Mouse (Mus musculus): ENCODE results near the gene Abi1.
"Not testable (repeated sequence)": the region's sequence is repeated elsewhere in the genome, so short reads cannot be mapped to it uniquely, and the experiment has no call there.

The Abi1 gene

DNA sequence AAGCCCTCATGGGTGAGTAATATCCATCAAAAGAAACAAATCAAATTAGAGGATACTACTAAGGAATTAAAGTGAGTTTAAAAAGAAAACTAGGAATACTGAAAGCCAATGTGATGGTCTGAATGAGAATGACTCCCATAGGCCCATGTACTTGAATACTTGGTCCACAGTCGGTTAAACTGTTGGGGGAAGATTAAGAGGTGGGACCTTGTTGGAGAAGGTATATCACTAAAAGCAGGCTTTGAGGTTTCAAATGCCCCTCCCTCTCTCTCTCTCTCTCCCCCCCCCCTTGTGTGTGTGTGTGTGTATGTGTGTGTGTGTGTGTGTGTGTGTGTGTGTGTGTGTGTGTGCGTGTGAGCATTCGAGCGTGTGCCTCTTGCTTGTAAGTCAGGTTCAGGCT is 9.4 kb downstream of the Abi1 start:
- DNase-seq (ENCODE audit: low spot score) = no peak

DNA sequence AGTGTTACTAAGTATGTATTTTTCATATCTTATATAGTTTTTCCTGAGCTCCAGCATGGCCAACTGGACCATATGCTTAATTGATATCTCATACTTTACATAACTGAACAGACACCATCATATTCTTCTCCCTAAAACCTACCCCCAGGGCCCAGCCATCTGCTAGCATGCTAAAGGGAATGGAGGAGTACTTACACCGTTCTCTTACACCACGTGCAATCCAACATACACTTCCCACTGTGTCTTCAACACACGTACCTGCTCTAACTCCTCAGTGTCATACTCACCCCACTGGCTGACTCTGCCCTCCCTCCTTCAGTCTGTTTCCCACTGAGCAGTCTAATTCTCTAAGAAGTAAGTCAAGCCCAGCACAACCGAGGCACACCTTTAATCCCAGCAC is 11.2 kb downstream of the Abi1 start:
- DNase-seq (ENCODE audit: low spot score) = no peak

DNA sequence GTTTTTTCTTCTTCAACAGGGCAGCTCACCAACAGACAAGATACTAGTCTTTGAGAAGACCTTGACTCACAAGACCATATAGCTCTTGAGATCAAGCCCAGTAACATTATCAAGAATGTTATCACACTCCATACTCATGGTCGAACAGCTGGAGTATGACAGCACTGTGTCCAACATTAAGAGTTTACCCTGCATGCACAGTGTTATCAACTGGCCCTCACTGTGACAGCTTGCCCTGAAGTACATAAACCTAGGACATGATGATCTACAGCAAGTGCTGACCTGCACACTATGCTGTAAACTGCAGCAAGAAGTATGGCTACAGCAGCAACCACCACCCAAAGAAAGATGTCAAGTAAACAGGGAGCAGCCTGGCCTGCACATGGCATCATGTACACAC is 13.7 kb downstream of the Abi1 start:
- no peak for DNase-seq (ENCODE audit: low spot score)

DNA sequence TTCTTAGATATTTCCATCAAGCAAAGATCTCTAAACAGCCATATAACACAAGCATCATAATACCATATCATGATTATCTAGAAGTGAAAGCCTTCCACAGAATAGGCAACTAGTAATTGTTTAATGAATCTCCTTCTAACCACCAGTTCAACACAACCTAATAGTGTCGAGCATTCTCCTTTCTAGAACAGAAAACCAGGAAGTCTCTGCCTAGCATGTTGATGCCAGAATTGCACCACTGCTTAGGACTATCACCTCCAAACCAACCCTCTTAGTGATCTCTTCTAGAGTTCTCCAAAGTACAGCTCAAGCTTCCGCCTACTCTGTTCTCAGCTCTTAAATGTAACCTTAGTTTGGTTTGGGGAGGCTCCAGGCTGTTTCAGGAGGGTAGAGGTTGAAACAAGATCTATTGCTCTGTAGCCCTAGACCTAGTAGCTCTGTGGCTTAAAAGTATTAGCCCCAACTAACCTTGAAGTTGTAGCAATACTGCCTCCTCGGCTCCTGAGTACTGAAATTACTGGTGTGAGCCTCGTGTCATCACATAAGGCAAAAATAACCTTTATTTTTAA is 16.2 kb downstream of the Abi1 start:
- no peak for DNase-seq (ENCODE audit: low spot score)

DNA sequence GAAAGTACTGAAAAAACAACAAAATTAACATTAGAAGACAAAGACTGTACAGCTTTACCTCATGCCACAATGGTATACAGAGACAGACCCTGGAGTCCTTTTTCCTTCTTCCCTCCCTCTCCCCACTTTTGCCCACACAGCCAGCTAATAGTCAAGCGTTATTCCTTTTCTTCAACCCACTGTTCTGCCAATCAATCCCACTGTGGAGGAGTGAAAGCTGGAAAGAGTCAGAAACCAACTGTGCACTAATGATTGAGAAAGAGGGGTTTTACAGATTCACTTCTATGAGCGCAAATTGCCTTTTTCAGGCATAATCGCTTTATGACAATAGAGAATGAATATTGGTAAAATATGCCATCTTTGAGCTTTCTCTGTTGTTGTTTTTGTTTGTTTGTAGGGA is 17.0 kb downstream of the Abi1 start:
- no peak for DNase-seq (ENCODE audit: low spot score)

DNA sequence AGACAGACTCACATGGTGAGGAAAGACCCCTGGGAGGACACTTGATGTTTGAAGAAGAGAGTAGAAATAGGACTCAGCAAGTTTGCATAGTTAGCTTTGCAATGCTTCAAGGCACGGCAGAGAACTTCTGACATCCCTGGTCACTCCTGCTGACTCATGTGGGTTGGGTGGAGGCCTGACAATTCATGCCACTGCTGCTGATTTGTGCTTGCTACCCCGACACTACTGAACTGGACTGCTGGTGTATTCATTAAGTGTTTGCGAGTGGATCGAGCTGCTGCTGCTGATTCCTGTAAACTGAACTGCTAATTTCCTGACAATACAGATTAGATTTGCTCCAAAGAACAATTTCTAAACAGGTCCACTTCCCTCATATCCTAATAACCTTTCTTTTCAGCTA is 18.3 kb downstream of the Abi1 start:
- no peak for DNase-seq (ENCODE audit: low spot score)

DNA sequence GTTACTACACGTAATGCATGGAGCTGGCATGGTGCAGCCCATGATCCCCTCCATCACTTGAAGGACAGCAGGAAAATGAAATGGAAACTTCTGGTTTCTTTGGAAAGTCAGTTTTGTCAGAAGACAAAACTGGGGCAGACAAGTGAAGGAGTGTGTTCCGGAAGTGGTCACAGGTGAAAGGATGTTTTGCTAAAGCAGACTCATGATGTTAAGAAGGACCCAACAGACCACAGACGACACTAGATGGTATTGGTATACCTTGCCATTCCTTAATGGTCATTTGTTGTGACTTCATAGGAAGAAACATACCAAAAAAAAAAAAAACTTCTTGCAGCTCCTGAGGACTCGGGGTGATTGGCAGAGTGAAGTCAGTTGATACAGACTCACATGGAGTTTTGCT is 18.7 kb downstream of the Abi1 start:
- no peak for DNase-seq (ENCODE audit: low spot score)

DNA sequence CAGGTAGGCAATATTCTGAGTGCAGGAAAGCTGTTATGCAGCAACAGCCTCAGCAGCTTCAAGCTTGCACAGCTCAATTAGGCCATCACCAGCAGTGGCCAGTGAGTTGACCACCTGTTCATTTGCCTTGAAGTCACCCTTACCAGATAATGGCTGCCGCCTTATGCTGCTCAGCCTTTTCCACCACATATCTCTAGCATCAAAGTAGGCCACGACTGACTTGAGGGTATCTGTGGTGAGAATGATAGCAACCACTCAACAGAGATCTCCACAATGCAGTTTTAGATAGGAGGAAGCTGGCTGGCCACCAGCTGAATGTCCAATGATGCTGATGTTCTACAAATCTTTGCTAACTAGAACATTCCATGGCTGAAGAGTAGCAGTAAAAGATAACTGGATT is 20.9 kb downstream of the Abi1 start:
- DNase-seq (ENCODE audit: low spot score) = no peak

DNA sequence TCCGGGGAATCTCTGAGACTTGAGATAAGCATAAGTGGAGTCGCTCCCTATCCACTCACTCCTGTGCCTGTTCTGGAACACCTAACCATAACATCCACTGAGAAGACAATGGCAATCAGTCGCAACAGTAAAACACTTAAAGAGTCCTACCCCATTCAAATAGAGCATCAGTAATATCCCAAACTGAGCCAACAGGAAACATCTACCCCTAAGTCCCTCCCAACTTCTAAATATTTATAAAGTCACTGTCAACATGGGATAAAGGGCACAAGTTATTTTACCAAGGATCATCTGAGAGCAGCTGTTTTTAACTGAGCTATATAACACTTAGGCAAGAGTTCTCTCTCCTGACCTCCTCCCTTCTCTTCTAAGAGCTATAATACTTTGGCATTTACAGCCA is 23.9 kb downstream of the Abi1 start:
- no peak for DNase-seq (ENCODE audit: low spot score)

DNA sequence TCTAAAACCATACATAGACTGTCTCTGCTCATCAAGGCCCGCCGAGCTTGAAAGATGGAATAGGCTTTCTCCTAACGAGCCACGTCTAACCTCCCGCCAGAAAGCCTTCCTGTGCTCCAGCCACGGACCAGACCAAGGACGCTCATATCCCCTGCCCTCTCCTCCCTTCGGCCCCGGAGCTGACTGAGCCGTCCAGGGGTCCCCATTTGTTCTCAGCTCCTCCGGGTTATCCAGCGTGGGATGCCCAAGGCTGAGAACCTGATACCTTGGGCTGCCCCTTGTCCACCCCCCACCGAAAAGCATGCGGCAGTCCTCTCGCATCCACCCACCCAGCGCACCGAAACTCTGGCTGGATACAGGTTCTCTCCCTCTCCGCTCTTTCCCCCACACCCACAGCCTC is 24.7 kb downstream of the Abi1 start:
- DNase-seq (ENCODE audit: low spot score) = no peak

DNA sequence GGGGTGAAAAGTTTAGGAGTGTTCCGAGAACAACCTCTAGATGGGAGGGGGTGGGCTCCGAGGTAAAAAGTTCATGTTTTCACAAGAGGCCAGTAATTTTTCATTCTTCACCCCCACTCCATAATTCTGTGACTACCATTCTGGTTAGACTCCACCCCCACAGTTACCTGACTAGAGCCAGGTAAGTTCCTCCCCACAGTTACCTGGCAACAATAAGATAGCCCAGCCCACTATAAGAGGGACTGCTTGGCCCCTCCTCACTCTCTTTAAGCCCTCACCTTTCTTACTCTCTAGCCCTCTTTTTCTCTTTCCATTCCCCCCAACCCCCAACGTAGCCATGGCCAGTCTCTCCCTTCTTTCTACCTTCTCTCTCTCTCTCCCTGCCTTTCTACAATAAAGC is 25.1 kb downstream of the Abi1 start:
- not testable (repeated sequence) for DNase-seq (ENCODE audit: low spot score)

DNA sequence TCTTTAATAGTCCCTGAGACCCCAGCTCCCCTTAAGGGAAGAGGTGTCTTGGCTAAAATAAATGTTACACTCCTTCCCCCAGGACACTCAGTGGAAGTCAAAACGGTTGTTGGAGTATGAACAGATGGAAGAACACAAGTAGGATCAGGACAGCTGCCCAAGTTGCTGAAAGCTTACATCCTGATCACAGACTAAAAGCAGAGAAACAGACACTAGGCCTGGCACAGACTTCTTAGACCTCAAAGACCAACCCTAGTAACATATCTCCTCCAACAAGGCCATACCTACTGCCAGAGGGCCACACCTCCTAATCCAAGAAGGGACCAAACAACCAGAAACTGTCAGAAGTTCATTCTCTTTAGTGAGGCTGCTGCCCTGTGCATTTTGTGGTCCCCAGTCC is 31.8 kb downstream of the Abi1 start:
- DNase-seq (ENCODE audit: low spot score) = no peak

DNA sequence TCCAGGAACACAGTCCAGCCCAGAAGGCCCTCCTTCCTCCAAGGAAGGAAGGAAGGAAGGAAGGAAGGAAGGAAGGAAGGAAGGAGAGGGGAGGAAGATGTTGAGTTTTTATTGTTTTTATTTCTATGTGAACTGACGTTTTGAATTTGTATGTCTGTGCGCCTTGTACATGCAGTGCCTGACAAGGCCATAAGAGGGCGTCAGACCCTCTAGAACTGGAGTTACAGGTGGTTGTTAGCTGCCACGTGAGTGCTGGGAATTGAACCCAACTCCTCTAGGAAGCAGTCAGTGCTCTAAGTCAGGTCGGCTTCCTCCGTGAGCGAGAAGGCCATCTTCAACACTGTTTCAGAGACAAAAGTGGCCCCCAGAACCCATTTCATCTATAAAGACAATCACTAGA is 32.5 kb downstream of the Abi1 start:
- no peak for DNase-seq (ENCODE audit: low spot score)

DNA sequence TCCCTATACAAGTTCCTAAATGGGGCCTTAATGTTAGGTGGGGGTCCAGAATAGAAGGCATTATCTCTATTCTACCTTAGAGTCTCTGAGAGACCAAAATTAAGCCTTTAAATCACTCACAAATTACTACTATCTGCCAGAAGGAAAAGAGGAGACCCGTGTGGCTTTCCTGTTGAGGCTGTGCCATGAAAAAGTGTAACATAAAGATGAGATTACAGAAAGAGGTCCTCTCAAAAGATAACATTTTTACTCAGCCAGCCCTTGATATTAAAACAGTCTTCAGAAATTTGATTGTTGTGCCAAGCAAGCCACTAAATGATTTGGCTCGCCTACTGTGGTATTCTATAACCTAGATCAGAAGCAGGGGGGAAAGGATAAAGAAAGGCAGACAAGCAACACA is 32.9 kb downstream of the Abi1 start:
- no peak for DNase-seq (ENCODE audit: low spot score)

DNA sequence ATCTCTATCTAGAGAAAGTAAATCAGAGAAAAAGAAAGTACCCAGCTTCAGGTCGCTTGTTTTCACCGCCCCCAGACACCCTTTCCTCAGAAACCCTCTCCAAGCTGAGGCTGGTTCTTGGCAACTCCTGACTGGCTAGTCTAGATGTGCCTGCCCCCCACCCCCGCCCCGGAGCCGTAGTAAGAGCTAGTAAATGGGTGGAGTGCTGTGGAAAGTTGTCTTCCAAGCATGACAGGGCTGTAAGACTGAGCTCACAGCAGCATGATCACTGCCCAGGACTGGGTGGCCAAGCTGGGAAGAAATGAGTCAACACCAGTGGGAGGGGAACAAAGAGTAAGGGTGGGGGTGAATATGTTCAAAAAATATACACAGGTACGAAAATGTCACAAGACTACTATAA is 33.8 kb downstream of the Abi1 start:
- no peak for DNase-seq (ENCODE audit: low spot score)

DNA sequence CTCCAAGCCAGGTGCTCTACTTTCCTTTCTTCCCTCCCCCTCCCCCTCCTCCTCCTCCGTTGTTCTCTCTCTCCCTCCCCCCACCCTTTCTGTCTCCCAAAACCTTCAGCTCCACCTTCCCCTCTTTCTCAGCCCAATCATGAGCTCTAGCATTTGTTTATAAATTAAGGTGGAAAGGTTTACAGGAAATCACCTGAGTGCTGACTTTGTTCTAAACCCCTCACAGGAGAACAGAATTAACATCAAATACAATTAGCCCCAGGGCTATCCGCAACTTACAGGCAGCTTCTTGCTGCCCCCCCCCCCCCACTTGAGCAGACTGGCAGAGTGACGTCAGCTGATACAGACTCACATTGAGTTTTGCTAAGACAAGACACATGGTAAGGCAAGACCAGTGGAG is 37.4 kb downstream of the Abi1 start:
- DNase-seq (ENCODE audit: low spot score) = no peak

DNA sequence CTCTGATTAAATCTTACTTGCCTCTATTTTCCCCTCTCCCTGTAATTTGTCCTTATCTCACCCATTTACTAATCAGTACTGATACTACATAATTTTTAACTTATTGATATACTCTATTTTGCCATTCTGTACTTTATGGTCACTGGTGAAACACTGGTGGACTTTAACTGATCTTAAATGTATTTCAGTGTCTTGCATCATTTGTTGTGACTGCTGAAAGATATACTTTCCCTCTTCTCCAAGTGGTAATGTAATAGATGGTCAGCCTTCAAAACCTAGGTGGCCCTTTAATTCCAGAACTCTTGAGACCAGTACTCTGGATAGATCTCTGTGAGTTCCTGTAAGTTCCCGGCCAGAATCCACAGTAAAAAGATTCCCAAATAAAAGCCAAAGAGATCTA is 40.4 kb downstream of the Abi1 start:
- no peak for DNase-seq (ENCODE audit: low spot score)

DNA sequence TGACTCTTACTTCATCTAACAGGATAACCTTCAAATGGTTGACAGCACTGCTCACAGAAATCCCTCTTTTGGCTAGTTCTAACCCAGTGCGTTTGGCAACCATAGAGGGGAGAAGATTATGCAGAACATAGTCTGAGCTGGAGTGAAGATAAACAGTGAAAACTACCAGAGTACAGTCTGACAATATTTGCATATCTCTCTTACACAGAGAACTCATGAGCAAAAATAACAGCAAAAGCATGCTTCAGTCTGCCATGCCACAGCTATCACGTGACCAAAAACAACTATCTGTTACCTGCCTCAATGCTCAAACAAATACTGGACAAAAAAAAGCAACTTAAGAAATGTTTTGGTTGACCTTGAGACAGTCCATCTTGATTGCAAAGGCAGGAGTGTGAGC is 41.2 kb downstream of the Abi1 start:
- no peak for DNase-seq (ENCODE audit: low spot score)

DNA sequence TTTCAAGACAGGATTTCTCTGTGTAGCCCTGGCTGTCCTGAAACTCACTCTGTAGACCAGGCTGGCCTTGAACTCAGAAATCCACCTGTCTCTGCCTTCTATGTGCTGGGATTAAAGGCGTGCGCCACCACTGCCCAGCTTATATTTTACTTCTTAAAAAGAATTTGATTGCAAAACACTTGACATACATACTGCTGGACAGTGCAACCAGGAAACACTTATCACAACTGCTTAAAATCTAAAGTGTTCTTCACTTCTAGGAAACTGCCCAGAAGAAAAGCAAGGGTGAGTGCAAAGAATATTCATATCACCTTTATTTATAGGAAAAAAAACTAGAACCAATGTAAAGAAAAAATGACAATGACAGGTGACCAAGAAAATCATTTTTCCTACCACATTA is 42.0 kb downstream of the Abi1 start:
- no peak for DNase-seq (ENCODE audit: low spot score)

DNA sequence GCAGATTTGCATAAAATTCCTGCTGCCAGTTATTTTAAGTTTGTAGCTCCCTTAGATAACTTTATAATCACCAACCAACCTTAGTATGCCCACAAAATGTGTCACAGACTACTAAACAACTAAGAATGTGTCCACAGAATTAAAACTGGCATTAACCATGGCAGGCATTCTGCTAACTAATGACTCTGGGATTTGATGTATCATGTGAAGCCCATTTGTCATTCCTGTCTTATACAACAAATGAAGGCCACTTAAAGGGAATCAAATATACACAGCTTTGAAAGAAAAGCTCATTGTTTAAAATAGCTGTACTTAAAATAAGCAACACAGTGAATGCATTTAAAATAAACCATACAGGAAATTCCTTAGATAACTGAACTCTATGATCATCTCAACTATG is 44.0 kb downstream of the Abi1 start:
- DNase-seq (ENCODE audit: low spot score) = no peak

DNA sequence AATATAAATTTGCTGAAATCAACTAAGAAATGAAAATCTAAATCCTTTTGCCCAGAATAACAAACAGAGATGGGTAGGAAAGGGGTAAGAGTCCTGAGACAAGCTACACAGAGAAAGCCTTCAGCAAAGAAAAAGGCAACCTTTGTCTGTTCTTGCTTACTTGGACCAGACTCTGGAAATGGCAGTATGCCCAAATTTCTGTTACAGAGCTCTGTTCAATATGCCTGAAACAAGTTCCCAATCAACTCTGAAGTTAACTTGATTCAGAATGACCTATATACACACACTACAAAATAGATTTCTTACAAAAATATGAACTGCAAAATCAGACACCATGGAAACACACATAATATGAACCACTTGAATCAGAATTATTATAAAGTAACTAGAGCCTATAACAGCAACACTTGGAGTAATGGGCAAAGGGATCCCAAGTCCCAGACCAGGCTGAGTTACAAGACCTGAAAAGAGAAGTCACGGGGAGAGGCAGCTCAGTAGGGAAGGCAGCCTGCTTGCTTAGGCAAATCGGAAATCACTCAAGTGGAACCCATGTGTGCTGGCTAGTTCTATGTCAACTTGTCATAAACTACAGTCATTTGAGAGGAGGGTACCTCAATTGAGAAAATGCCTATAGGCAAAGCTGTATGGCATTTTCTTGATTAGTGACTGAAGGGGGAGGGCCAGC is 53.9 kb downstream of the Abi1 start:
- DNase-seq (ENCODE audit: low spot score) = no peak

DNA sequence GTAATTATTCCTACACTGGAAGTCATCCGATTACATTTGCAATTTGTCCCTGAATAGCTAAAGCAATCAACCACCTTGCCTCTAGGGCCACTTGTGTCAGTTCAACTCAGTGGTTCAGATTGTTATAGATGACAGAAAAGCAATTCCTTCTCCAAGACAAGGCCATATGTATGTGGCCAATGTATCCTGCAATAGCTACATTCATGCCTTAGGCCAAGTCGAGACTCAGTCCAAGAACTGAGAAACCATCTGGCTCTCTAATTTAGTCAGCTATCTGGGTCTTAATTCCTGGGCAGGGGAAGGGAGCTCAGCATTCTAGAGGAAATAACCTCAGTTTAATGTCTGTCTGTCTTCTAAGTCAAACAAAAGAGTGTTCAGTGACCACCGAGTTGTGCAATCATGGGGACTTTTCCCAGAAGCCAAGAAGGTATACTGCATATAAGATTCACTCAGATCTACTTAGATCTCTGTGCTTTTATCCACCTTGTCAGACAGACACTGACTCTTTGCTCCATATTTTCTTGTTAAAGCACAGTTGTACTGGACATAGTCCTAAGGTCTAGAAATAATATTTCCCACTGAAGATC is 62.6 kb downstream of the Abi1 start:
- DNase-seq (ENCODE audit: low spot score) = no peak

DNA sequence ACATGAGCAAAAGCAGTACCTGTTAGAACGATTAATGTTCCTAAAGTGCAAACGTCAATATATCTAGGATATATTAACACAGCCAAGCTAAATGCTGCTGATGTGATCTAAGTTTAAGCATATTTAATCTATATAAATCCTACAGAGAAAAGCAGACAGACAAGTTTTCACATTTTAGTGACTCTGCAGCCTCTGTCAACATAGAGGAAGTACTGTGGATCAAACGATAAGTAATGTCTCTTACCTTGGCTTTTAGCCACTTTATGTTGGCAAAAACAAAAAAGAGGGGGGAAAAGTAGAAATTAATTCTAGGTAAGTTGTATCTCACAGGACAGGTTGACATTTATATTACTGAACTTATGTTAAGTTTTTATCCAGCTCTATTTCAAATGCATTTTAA is 77.1 kb downstream of the Abi1 start:
- DNase-seq (ENCODE audit: low spot score) = no peak

DNA sequence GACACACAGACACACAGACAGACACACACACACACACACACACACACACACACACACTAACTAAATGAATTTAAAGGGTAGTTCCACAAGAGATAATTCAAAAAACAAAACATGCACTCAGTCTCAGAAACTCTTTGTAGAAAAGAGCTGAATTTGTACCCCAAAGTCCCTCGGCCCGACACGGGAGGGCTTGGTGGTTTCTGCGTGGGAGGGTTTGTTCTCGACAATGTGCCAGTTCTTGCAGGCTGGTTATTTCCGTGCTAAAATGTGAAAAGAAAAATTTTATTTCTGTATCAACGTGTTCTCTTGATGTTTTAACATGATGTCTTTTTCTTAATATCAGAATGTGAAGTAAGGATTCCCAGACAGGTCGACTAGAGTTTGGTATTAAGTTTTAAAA is 77.8 kb downstream of the Abi1 start:
- DNase-seq (ENCODE audit: low spot score) = no peak

Data from ovary, postnatal 10 days (tissue).